Mouse (Mus musculus) liver, embryonic 18 days (tissue): ENCODE results near the gene Nsun3. TPM values are rescaled to one million over a fixed set of nuclear protein-coding genes. Genes with fewer than 3 reads are reported as not detected.

ENCODE experiments used
- polyA plus RNA-seq: library from polyadenylated mRNA; depleted of rRNA; stranded (reverse); fragments of >200 nt; gene quantifications from 2 replicates; pipeline ENCODE4 v1.2.3, GENCODE M21; 2012; rRNA removed

The Nsun3 gene
- polyA plus RNA-seq, result 3.0 and 3.2 TPM in 2 replicates

GRCm38 (mm10) chr16:62786621-62787331 lies at the start of gene Nsun3:
Nsun3 (minus strand) TSS chr16:62786818.

GRCm38 (mm10) chr16:62814491-62814890 lies 27.9 kb upstream of the Nsun3 start, which contains the start of gene Stx19:
Stx19 (plus strand) TSS chr16:62814676.

Other genes starting within 250 kb of the Nsun3 start
- not detected in 2 replicates for gene Stx19, start 27.9 kb upstream of the Nsun3 start, polyA plus RNA-seq
- gene Arl13b, start 60.2 kb upstream of the Nsun3 start, polyA plus RNA-seq, result 2.2 TPM in 2 replicates
- 7.5 and 8.2 TPM in 2 replicates for gene Pros1, start 67.5 kb upstream of the Nsun3 start, polyA plus RNA-seq